Mouse (Mus musculus): ENCODE results near the gene Btbd10. TPM values are rescaled to one million over a fixed set of nuclear protein-coding genes. Genes with fewer than 3 reads are reported as not detected.

The Btbd10 gene
- polyA plus RNA-seq, 1 experiment from 2014 or later, result 26.2 TPM

DNA sequence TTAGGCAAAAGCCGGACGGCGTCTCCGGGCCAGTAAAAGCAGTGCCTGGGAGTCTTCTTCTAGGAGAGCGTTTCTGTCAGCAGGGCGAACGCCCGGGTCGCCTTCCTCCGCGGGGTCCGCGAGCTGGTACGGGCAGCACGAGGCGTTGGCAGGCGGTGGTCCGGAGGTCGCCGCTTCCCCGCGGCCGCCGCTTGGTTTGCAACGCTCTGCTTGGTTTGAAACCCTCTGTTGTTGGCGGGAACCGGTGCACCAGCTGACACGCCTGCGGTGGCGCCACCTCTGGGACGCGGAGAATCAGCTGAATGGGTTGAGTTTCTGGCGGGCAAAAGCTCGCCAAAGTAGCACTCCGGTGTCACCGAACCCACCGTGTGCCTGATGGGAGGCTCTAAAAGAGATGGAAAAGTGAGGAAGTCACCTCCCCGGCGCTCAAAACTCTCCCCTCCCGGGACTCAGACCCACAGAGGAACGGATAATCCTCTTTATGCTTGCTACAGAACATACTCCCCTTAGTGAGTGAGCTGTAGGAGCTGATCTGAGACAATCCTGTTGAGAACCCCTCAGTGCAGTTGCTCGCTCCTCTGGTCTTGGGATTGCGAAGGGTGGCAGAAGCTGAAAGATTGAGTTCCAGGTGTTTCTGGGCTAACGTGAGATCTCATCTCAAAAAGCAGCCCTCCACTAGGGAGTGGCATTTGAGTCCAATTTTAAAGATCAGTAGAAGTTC, 588 bp upstream of the Btbd10 start:
- H3K9me3 ChIP-seq, result no peaks in the 10 kb centered on the region
- peak overlapping the region; percentile 89 for H3K27ac ChIP-seq
- H3K27me3 ChIP-seq, result peaks cover 3% of the 10 kb centered on the region; the same call in 1 of the 2 replicates
- under 1% methylated on average over 44 of the region's 44 CpGs for WGBS
- H3K4me1 ChIP-seq (replicated peaks), result peaks cover 6% of the 10 kb centered on the region; the same call in 1 of the 2 replicates
- H3K4me3 ChIP-seq (replicated peaks), result peak overlapping the region; percentile 89
- peak; percentile 66 for ATAC-seq (ENCODE audit: insufficient number of reproducible peaks, insufficient read depth, low FRiP score, low TSS enrichment, low read depth)
- H3K4me2 ChIP-seq, result peak overlapping the region; percentile 81
- H3K9ac ChIP-seq (replicated peaks), result peak overlapping the region; percentile 81
- H3K36me3 ChIP-seq, result no peaks in the 10 kb centered on the region

DNA sequence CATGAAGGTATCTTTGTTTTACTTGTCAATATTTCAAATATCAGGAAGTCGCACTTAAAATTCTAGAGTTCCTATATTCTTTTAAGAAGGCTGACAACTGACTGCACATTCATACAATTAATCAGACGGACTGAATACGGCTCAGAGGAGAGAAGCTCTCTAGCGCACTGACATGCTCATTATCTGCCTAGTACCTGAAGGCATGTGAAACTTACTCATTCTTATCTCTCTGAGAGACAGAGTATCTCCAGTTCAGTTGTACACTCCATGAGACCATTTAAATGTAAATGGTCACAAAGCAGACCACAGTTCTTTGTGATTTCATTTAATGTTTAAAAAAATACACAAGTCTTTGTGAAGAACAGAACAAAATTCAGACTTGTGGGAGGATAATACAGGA, 1.8 kb downstream of the Btbd10 start:
- H3K27me3 ChIP-seq, result peaks cover 3% of the 10 kb centered on the region; the same call in 1 of the 2 replicates
- no peak overlapping the region for H3K9ac ChIP-seq (replicated peaks)
- 90% methylated on average over 4 of the region's 4 CpGs for whole genome bisulfite sequencing
- no peaks in the 10 kb centered on the region for H3K36me3 ChIP-seq
- H3K4me2 ChIP-seq, result no peak overlapping the region
- H3K9me3 ChIP-seq, result no peaks in the 10 kb centered on the region
- ATAC-seq (ENCODE audit: insufficient number of reproducible peaks, insufficient read depth, low FRiP score, low TSS enrichment, low read depth), result no peak
- no peak overlapping the region for H3K27ac ChIP-seq
- no peak overlapping the region for H3K4me3 ChIP-seq (replicated peaks)
- H3K4me1 ChIP-seq (replicated peaks), result peaks cover 6% of the 10 kb centered on the region; the same call in 1 of the 2 replicates

DNA sequence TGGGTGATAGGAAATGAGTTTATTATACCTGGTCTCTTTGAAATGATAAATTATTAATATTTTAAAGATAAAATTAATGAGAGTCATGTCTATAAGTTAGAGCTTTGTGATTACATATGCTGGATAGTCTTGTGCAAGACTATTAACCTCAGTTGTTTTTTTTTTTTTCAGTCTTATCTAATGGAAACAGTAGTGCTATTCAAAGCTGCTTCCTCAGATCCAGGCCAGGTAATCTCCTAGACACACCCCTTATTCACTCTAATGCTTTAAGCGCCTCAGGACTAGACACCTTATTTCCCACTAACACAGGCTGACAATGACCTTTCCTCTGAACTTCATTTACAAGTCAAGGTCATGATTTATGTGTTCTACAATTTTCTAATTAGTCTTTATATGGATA, 20.1 kb downstream of the Btbd10 start:
- H3K4me2 ChIP-seq, result no peak overlapping the region
- no peaks in the 10 kb centered on the region for H3K27me3 ChIP-seq
- no peak overlapping the region for H3K27ac ChIP-seq
- H3K9me3 ChIP-seq, result no peaks in the 10 kb centered on the region
- no peaks in the 10 kb centered on the region for H3K36me3 ChIP-seq
- WGBS, result 79% methylated on average over 1 of the region's 1 CpGs
- no peak overlapping the region for H3K9ac ChIP-seq (replicated peaks)
- H3K4me1 ChIP-seq (replicated peaks), result no peaks in the 10 kb centered on the region
- no peak for ATAC-seq (ENCODE audit: insufficient number of reproducible peaks, insufficient read depth, low FRiP score, low TSS enrichment, low read depth)
- no peak overlapping the region for H3K4me3 ChIP-seq (replicated peaks)

DNA sequence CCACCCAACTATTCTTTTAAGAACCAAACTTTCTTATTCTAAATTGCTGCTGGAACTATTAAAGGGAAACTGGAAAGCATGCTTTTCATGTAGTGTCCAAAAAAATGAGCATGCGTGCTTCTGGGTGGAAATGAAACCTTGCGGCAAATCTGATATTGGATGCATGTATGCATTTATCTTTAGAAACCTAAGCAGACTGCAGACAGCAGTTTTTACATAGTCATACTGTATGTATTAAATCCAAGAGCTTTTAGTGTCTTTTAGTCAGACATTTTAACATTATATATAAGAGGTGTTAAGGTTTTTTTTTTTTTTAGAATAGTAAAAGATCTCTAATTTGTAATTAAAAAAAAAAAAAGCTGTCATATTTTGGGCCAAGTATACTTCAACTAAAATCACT, 21.5 kb downstream of the Btbd10 start:
- Histone ChIP-seq H3K27ac (no peak overlapping the region), H3K9me3 (no peaks in the 10 kb centered on the region), H3K4me3 (replicated peaks) (no peak overlapping the region), H3K4me2 (no peak overlapping the region), H3K9ac (replicated peaks) (no peak overlapping the region), H3K27me3 (no peaks in the 10 kb centered on the region), H3K36me3 (no peaks in the 10 kb centered on the region), H3K4me1 (replicated peaks) (no peaks in the 10 kb centered on the region)
- WGBS, result 94% methylated on average over 2 of the region's 2 CpGs
- no peak for ATAC-seq (ENCODE audit: insufficient number of reproducible peaks, insufficient read depth, low FRiP score, low TSS enrichment, low read depth)

DNA sequence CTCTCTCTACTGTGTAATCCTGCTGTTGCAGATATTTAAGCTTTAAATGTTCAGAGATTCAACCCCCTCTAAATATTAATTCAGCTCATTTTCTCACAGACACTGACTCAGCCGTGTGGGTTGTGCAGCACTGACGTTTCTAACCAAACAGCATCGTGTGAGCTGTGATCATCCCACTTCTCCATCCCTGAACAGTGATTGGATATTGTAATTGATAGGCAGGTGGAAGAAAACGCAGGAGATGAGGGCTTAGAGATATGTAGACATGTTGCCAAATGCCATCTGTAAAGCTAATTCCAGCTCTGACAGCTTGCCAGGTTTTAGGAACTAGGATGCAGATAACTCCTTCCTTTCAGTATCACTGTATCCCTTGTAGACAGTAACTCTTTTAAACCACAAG, 21.9 kb downstream of the Btbd10 start:
- Histone ChIP-seq H3K4me1 (replicated peaks) (no peaks in the 10 kb centered on the region), H3K4me2 (no peak overlapping the region), H3K9me3 (no peaks in the 10 kb centered on the region), H3K4me3 (replicated peaks) (no peak overlapping the region), H3K9ac (replicated peaks) (no peak overlapping the region), H3K36me3 (no peaks in the 10 kb centered on the region), H3K27ac (no peak overlapping the region), H3K27me3 (no peaks in the 10 kb centered on the region)
- WGBS, result 55% methylated on average over 4 of the region's 4 CpGs
- no peak for ATAC-seq (ENCODE audit: insufficient number of reproducible peaks, insufficient read depth, low FRiP score, low TSS enrichment, low read depth)

DNA sequence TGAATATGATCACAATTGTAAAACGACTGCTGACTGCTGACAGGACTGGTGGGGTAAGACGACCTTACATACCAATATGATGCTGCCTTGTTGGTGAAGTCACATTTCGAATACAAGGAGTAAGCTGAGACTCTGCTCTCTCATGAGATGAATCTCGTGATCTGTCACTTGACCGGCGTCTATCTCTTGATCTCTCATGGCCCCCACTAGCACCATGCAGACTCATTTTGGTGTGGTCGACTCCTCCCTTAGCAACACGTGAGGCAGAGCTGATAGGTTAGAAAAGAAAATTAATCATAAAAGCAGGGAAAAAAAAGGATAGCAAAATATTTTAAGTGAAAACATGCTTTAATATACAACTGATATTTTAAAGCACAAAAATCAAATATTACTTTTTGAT, 33.9 kb downstream of the Btbd10 start:
- H3K4me3 ChIP-seq (replicated peaks), result no peak overlapping the region
- no peaks in the 10 kb centered on the region for H3K4me1 ChIP-seq (replicated peaks)
- H3K4me2 ChIP-seq, result no peak overlapping the region
- H3K27ac ChIP-seq, result no peak overlapping the region
- H3K9ac ChIP-seq (replicated peaks), result no peak overlapping the region
- WGBS, result 91% methylated on average over 8 of the region's 8 CpGs
- ATAC-seq (ENCODE audit: insufficient number of reproducible peaks, insufficient read depth, low FRiP score, low TSS enrichment, low read depth), result no peak
- no peaks in the 10 kb centered on the region for H3K9me3 ChIP-seq
- no peaks in the 10 kb centered on the region for H3K36me3 ChIP-seq
- H3K27me3 ChIP-seq, result no peaks in the 10 kb centered on the region

DNA sequence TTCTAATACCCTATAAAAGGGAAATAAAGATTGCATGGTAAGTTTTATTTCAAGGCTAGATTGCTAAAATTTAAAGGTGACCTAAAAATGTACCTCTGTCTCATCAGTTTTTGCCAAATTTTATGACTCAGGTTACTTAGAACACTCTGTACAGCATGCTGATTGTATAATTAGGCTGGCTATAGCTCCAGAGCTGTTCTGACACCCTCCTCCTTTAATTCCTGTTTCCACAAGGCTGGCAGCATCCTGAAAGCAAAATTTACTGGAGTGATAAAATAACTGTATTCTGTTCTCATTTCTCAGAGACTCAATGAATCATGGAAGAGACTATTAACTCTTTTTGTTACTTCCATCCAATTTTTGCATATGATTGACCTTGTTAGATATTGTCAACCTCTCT, 35.2 kb downstream of the Btbd10 start:
- no peak overlapping the region for H3K4me2 ChIP-seq
- no peak for ATAC-seq (ENCODE audit: insufficient number of reproducible peaks, insufficient read depth, low FRiP score, low TSS enrichment, low read depth)

DNA sequence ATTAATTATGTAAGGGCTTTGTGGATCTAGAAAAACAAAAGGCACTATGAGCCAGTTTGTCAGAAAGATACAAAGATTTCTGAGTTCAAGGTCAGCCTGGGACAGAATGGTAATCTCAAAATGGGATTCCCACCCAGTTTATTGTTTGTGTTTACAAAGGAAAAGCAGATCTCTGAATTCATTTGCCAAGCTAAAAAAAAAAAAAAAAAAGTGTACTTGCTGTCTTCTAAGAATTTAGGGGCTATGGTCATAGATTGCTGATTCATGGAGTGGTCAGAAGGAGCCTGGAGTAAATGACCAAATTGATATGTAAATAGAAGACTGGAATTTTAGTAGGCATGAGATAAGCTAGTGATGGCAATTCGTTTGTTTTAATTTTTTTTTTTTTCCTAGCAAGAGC, 49.1 kb downstream of the Btbd10 start:
- Histone ChIP-seq H3K27ac (no peak overlapping the region), H3K9ac (replicated peaks) (no peak overlapping the region), H3K27me3 (no peaks in the 10 kb centered on the region), H3K4me2 (no peak overlapping the region), H3K4me1 (replicated peaks) (peaks cover 9% of the 10 kb centered on the region; the same call in 1 of the 2 replicates), H3K36me3 (peaks cover 17% of the 10 kb centered on the region; the same call in 1 of the 2 replicates), H3K4me3 (replicated peaks) (no peak overlapping the region), H3K9me3 (no peaks in the 10 kb centered on the region)
- no peak for ATAC-seq (ENCODE audit: insufficient number of reproducible peaks, insufficient read depth, low FRiP score, low TSS enrichment, low read depth)
- WGBS, result 81% methylated on average over 1 of the region's 1 CpGs

More for the DNA sequence above, 35.2 kb downstream of the Btbd10 start:
- no peaks in the 10 kb centered on the region for H3K9me3 ChIP-seq
- no peak overlapping the region for H3K27ac ChIP-seq
- H3K27me3 ChIP-seq, result no peaks in the 10 kb centered on the region
- H3K4me1 ChIP-seq (replicated peaks), result no peaks in the 10 kb centered on the region
- H3K4me3 ChIP-seq (replicated peaks), result no peak overlapping the region
- H3K9ac ChIP-seq (replicated peaks), result no peak overlapping the region
- H3K36me3 ChIP-seq, result no peaks in the 10 kb centered on the region

DNA sequence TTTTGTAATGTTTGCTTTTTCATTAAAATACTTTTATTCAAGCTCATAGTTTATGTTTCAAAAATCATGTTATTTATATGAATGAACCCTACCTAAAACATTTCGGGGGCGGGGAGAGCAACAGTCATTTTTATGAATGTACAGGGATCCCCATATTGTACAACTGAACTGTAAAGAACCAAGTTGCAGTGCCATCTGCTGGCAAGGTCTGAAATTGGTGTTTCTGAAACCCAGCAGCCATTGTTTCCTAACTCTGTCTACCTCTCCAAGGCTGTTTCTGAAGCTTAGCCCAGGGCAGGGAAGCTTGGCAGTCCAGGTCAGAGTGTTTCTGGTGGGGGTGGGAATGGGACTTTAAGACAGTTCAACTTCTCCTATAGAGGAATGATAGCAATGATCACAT, 57.4 kb downstream of the Btbd10 start:
- 24% methylated on average over 2 of the region's 2 CpGs for WGBS
- ATAC-seq (ENCODE audit: insufficient number of reproducible peaks, insufficient read depth, low FRiP score, low TSS enrichment, low read depth), result no peak
- Histone ChIP-seq H3K4me3 (replicated peaks) (no peak overlapping the region), H3K27me3 (no peaks in the 10 kb centered on the region), H3K36me3 (peaks cover 17% of the 10 kb centered on the region; the same call in 1 of the 2 replicates), H3K4me1 (replicated peaks) (0 out of 2 replicates have a peak, but pooled peaks cover 4% of the 10 kb centered on the region), H3K4me2 (no peak overlapping the region), H3K9ac (replicated peaks) (no peak overlapping the region), H3K27ac (no peak overlapping the region), H3K9me3 (no peaks in the 10 kb centered on the region)

DNA sequence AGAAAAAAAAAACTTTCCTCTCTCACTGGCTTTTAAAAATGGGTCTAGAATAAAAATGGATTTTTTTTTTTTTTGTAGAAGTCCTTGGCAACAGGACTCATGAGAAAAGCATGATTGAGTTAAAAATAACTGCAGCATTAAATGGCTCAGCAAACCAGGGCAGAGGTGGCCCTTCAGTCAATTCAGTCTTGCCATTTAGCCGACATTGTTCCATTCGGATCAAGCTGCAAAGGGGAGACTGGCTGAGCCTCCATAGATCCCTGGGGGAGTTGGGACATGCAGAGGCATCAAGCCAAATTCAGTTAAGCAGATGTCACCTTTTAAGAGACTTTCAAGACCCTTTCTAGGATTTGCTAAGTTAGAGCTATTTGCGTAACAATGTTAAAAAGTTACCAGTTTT, 59.1 kb downstream of the Btbd10 start:
- no peaks in the 10 kb centered on the region for H3K9me3 ChIP-seq
- no peak overlapping the region for H3K4me3 ChIP-seq (replicated peaks)
- no peak overlapping the region for H3K4me2 ChIP-seq
- 0 out of 2 replicates have a peak, but pooled peaks cover 4% of the 10 kb centered on the region for H3K4me1 ChIP-seq (replicated peaks)
- peaks cover 8% of the 10 kb centered on the region; the same call in 1 of the 2 replicates for H3K36me3 ChIP-seq
- no peak for ATAC-seq (ENCODE audit: insufficient number of reproducible peaks, insufficient read depth, low FRiP score, low TSS enrichment, low read depth)
- WGBS, result 88% methylated on average over 3 of the region's 3 CpGs
- no peak overlapping the region for H3K27ac ChIP-seq
- no peak overlapping the region for H3K9ac ChIP-seq (replicated peaks)
- no peaks in the 10 kb centered on the region for H3K27me3 ChIP-seq

DNA sequence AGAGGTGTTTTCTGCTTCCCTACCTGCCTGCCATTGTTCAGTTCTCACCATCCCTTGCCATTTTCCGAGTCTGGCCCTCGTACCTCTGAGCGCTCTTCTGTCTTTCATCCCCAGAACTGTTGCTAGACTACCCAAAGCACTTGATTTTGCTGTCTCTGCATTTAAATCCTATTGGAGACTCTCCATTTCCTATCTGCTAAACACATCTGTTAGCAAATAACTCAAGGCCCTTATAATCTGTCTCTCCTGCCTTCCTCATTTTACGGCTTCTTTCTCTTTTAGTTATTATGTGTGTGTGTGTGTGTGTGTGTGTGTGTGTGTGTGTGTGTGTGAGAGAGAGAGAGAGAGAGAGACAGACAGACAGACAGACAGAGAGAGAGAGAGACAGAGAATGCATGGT, 71.4 kb downstream of the Btbd10 start:
- H3K9ac ChIP-seq (replicated peaks), result no peak overlapping the region
- H3K27me3 ChIP-seq, result no peaks in the 10 kb centered on the region
- no peak for ATAC-seq (ENCODE audit: insufficient number of reproducible peaks, insufficient read depth, low FRiP score, low TSS enrichment, low read depth)
- no peak overlapping the region for H3K27ac ChIP-seq
- peaks cover 4% of the 10 kb centered on the region; the same call in 1 of the 2 replicates for H3K36me3 ChIP-seq
- no peaks in the 10 kb centered on the region for H3K9me3 ChIP-seq
- no peak overlapping the region for H3K4me2 ChIP-seq
- H3K4me1 ChIP-seq (replicated peaks), result peaks cover 17% of the 10 kb centered on the region
- H3K4me3 ChIP-seq (replicated peaks), result no peak overlapping the region
- 81% methylated on average over 4 of the region's 4 CpGs for WGBS

Measured in limb, embryonic 12.5 days (tissue).